Mouse (Mus musculus) lung, adult 2 months (tissue): ENCODE measurements around the gene Wdr46.

Experiments
- CTCF ChIP-seq: fragments of 200-500 bp; IDR thresholded peaks from 2 replicates; pipeline ENCODE4 v1.5.1; 2011; ENCODE audit warnings: mild to moderate bottlenecking, low read length, control low read depth; ENCODE audit not compliant: insufficient read depth
- POLR2A ChIP-seq: fragments of 200-500 bp; IDR thresholded peaks from 2 replicates; pipeline ENCODE4 v1.6.1; 2011; ENCODE audit warnings: low read depth, mild to moderate bottlenecking, control low read depth, low read length, borderline replicate concordance; ENCODE audit errors: extremely low read depth

- TF ChIP-seq CTCF, result no peak
- no peak for TF ChIP-seq POLR2A
These were observed 25.5 kb upstream of the Wdr46 start for GRCm38 (mm10) chr17:33914969-33915391.
